Mouse (Mus musculus): Measurements from ENCODE around the gene Cdh23. TPM values are rescaled to one million over a fixed set of nuclear protein-coding genes. Genes with fewer than 3 reads are reported as not detected.
A peak's percentile ranks its signal among the peaks of the same experiment; 100 is the strongest.
"Not testable (repeated sequence)": the region's sequence is repeated elsewhere in the genome, so short reads cannot be mapped to it uniquely, and the experiment has no call there.

Gene Cdh23
- total and polyA plus RNA-seq, 2 experiments from 2014 or later = 1.9 to 13.1 TPM

DNA sequence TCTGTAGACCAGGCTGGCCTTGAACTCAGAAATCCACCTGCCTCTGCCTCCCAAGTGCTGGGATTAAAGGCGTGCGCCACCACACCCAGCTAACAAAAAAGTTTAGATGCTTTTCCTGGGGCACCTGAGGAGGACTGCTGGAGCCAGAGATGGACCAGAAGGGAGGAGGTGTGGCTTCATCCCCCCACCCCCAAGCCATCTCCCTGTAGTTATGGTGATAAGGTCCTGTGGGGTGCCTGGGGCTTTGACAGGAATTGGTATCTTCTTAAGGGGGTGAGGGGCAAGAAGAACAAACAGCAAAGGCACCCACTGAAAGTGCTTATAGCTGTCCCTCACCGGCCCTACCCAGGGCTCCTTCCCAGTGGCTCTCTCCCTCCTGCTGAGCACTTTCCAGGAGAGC, 30.6 kb upstream of the Cdh23 start:
- 84% methylated on average over 3 of the region's 3 CpGs for WGBS
- TF ChIP-seq CTCF (IDR thresholded peaks at IDR 0.05; ENCODE audit: low read depth) = no peak
- Histone ChIP-seq H3K4me3 (ENCODE audit: low read depth, low read length) (no peak overlapping the region), H3K4me2 (ENCODE audit: low read depth) (no peak overlapping the region), H3K9me3 (ENCODE audit: low read length) (no peaks in the 10 kb centered on the region), H3K27me3 (ENCODE audit: insufficient read depth, low read length) (no peaks in the 10 kb centered on the region), H3K4me1 (ENCODE audit: insufficient read depth) (peaks cover under 1% of the 10 kb centered on the region; the same call in 1 of the 2 replicates), H3K36me3 (ENCODE audit: insufficient read depth) (no peaks in the 10 kb centered on the region), H3K9ac (no peak overlapping the region), H3K27ac (ENCODE audit: low read depth, low read length) (no peak overlapping the region)
- DNase-seq (no peak), ATAC-seq (no peak)

DNA sequence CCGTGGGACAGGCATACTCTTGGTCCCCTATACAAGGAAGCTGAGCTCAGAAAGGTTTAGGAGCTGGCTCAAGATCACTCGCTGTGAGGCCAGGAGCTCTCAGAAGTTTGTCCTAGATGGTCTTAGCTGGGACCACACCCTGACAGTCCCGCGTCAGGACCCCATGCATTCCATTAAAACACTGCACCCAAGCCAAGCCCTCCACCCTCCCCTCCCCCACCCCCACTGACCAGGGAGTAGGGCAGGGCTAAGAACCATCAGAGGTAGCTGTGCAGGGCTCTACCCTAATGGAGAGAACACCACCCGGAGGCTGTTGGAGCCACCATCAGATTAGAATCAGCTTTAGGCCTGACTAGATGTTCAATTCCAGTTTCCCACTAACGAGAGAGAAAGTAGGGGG, 28.2 kb upstream of the Cdh23 start:
- Histone ChIP-seq H3K9ac (no peak overlapping the region), H3K36me3 (ENCODE audit: insufficient read depth) (no peaks in the 10 kb centered on the region), H3K27me3 (ENCODE audit: insufficient read depth, low read length) (no peaks in the 10 kb centered on the region), H3K27ac (ENCODE audit: low read depth, low read length) (no peak overlapping the region), H3K4me1 (ENCODE audit: insufficient read depth) (no peaks in the 10 kb centered on the region), H3K4me3 (ENCODE audit: low read depth, low read length) (no peak overlapping the region), H3K9me3 (ENCODE audit: low read length) (no peaks in the 10 kb centered on the region), H3K4me2 (ENCODE audit: low read depth) (no peak overlapping the region)
- 74% methylated on average over 6 of the region's 6 CpGs for WGBS
- DNase-seq = no peak
- ATAC-seq = no peak
- no peak for TF ChIP-seq CTCF (IDR thresholded peaks at IDR 0.05; ENCODE audit: low read depth)

- DNase-seq = no peak
- no peak overlapping the region for H3K4me2 ChIP-seq (ENCODE audit: low read depth)
- H3K9ac ChIP-seq = no peak overlapping the region
- TF ChIP-seq CTCF (IDR thresholded peaks at IDR 0.05; ENCODE audit: low read depth) = no peak
- H3K27me3 ChIP-seq (ENCODE audit: insufficient read depth, low read length) = no peaks in the 10 kb centered on the region
- no peak overlapping the region for H3K4me3 ChIP-seq (ENCODE audit: low read depth, low read length)
- H3K36me3 ChIP-seq (ENCODE audit: insufficient read depth) = no peaks in the 10 kb centered on the region
- H3K4me1 ChIP-seq (ENCODE audit: insufficient read depth) = no peaks in the 10 kb centered on the region
- H3K9me3 ChIP-seq (ENCODE audit: low read length) = no peaks in the 10 kb centered on the region
- H3K27ac ChIP-seq (ENCODE audit: low read depth, low read length) = no peak overlapping the region
- ATAC-seq = no peak
- WGBS = 47% methylated on average over 1 of the region's 1 CpGs
Measured at GRCm38 (mm10) chr10:60723345-60723744, 27.1 kb upstream of the Cdh23 start.

DNA sequence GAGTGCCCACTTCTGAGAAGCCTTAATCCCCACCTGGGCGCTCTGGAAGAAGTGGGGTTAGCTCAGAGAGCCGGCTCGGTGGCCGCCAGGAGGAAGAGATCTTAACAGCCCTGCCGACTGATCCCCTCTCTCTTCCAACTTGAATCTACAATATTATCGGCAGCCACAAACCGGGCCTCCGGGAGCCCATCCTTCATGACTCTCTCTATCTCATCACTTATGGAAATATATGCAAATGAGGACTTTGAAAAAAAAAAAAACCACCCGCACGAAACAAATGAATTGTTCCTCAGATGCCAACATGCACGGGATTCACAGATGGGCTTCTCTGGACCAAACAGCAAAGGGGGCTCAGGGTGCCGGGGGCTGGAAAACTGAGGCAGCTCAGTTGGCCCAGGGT, 25.4 kb upstream of the Cdh23 start:
- DNase-seq (peak; percentile 26), ATAC-seq (peak; percentile 34; the same call in 1 of the 2 replicates)
- no peaks in the 10 kb centered on the region for H3K9me3 ChIP-seq (ENCODE audit: low read length)
- H3K27me3 ChIP-seq (ENCODE audit: insufficient read depth, low read length) = no peaks in the 10 kb centered on the region
- WGBS = 16% methylated on average over 12 of the region's 12 CpGs
- H3K4me1 ChIP-seq (ENCODE audit: insufficient read depth) = no peaks in the 10 kb centered on the region
- H3K27ac ChIP-seq (ENCODE audit: low read depth, low read length) = no peak overlapping the region
- no peak overlapping the region for H3K4me3 ChIP-seq (ENCODE audit: low read depth, low read length)
- no peak for TF ChIP-seq CTCF (IDR thresholded peaks at IDR 0.05; ENCODE audit: low read depth)
- no peaks in the 10 kb centered on the region for H3K36me3 ChIP-seq (ENCODE audit: insufficient read depth)
- no peak overlapping the region for H3K9ac ChIP-seq
- H3K4me2 ChIP-seq (ENCODE audit: low read depth) = 0 out of 2 replicates have a peak overlapping the region, but pooled peaks have one; percentile 8

- H3K27me3 ChIP-seq (ENCODE audit: insufficient read depth, low read length) = no peaks in the 10 kb centered on the region
- no peak for ATAC-seq
- no peak for TF ChIP-seq CTCF (IDR thresholded peaks at IDR 0.05; ENCODE audit: low read depth)
- no peaks in the 10 kb centered on the region for H3K4me1 ChIP-seq (ENCODE audit: insufficient read depth)
- no peak for DNase-seq
- H3K4me3 ChIP-seq (ENCODE audit: low read depth, low read length) = no peak overlapping the region
- H3K9me3 ChIP-seq (ENCODE audit: low read length) = no peaks in the 10 kb centered on the region
- H3K9ac ChIP-seq = no peak overlapping the region
- no peak overlapping the region for H3K4me2 ChIP-seq (ENCODE audit: low read depth)
- H3K27ac ChIP-seq (ENCODE audit: low read depth, low read length) = no peak overlapping the region
- peaks cover 7% of the 10 kb centered on the region for H3K36me3 ChIP-seq (ENCODE audit: insufficient read depth)
- 86% methylated on average over 5 of the region's 5 CpGs for WGBS
Measured at GRCm38 (mm10) chr10:60720461-60720860, 24.2 kb upstream of the Cdh23 start.

DNA sequence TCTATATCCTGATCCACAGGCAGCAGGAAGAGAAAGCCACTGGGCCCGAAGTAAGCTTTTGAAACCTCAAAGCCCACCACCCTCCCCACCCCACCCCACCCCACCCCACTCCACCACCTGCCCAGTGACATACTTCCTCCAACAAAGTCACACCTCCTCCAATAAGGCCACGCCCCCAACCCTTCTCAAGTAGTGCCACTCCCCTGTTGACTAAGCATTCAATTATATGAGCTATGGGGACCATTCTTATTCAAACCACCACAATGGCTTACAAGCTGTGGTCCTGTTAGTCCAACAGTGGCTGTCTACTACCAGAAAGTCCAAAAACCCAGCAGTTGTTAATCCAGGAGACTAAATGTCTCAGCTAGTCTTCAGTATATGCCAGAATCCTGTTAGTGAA, 22.2 kb upstream of the Cdh23 start:
- 89% methylated on average over 2 of the region's 2 CpGs for WGBS
- DNase-seq = no peak
- no peak for TF ChIP-seq CTCF (IDR thresholded peaks at IDR 0.05; ENCODE audit: low read depth)
- H3K4me3 ChIP-seq (ENCODE audit: low read depth, low read length) = no peak overlapping the region
- no peaks in the 10 kb centered on the region for H3K27me3 ChIP-seq (ENCODE audit: insufficient read depth, low read length)
- H3K9me3 ChIP-seq (ENCODE audit: low read length) = no peaks in the 10 kb centered on the region
- H3K4me2 ChIP-seq (ENCODE audit: low read depth) = no peak overlapping the region
- H3K36me3 ChIP-seq (ENCODE audit: insufficient read depth) = peaks cover 18% of the 10 kb centered on the region
- H3K4me1 ChIP-seq (ENCODE audit: insufficient read depth) = no peaks in the 10 kb centered on the region
- no peak for ATAC-seq
- H3K27ac ChIP-seq (ENCODE audit: low read depth, low read length) = no peak overlapping the region
- H3K9ac ChIP-seq = no peak overlapping the region

DNA sequence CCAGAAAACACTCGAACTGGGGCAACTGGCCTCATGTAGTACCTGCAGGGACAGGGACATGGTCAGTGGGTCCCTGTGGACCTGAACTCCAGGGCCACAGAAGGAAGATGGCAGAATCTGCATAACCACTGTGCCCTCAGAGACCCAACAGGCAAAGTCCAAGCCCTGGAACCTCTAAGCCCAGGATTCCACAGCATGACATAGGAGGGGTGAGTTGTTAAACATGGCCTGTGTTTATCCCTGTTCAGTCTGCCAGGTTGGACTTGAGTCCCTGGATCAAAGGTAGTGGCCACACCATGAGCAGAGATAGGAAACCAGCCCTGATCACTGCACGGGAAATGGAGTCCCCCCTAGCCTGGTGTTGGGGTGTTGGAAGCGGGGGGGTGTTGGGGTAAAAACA, 20.2 kb upstream of the Cdh23 start:
- H3K4me2 ChIP-seq (ENCODE audit: low read depth) = no peak overlapping the region
- H3K27ac ChIP-seq (ENCODE audit: low read depth, low read length) = no peak overlapping the region
- no peaks in the 10 kb centered on the region for H3K27me3 ChIP-seq (ENCODE audit: insufficient read depth, low read length)
- ATAC-seq (no peak), DNase-seq (no peak)
- 93% methylated on average over 3 of the region's 3 CpGs for WGBS
- no peaks in the 10 kb centered on the region for H3K4me1 ChIP-seq (ENCODE audit: insufficient read depth)
- peaks cover 18% of the 10 kb centered on the region for H3K36me3 ChIP-seq (ENCODE audit: insufficient read depth)
- H3K4me3 ChIP-seq (ENCODE audit: low read depth, low read length) = no peak overlapping the region
- no peak for TF ChIP-seq CTCF (IDR thresholded peaks at IDR 0.05; ENCODE audit: low read depth)
- no peaks in the 10 kb centered on the region for H3K9me3 ChIP-seq (ENCODE audit: low read length)
- no peak overlapping the region for H3K9ac ChIP-seq

DNA sequence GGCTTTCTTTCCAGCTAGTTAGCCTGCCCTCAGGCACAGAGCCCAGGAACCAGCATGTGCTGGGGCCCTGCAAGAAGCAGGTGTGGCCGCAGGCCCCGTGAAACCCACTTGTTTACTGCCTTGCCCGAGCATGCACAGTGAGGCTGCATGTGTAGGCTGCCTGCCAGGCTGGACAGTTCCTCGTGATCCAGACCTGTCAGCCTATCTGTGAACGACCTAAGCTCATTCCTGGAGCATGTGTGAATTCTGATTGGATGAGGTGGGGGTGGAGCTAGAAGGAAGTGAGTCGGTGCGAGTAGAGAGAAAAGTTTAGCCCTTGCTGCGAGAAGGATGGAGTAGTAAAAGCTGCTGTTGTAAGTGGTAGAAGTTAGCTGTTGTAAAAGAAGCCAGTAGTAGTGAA, 16.0 kb upstream of the Cdh23 start:
- peaks cover 18% of the 10 kb centered on the region for H3K36me3 ChIP-seq (ENCODE audit: insufficient read depth)
- H3K27ac ChIP-seq (ENCODE audit: low read depth, low read length); H3K4me1 ChIP-seq (ENCODE audit: insufficient read depth); H3K4me2 ChIP-seq (ENCODE audit: low read depth); H3K4me3 ChIP-seq (ENCODE audit: low read depth, low read length); DNase-seq; H3K9me3 ChIP-seq (ENCODE audit: low read length); H3K27me3 ChIP-seq (ENCODE audit: insufficient read depth, low read length); H3K9ac ChIP-seq; ATAC-seq: not testable (repeated sequence)
- WGBS = 60% methylated on average over 7 of the region's 8 CpGs

Measured in forebrain, postnatal 0 days (tissue).